Mouse (Mus musculus) MEL (cell line): ENCODE data around the gene Gm20431. TPM values are rescaled to one million over a fixed set of nuclear protein-coding genes. Genes with fewer than 3 reads are reported as not detected.

Experiments used
- DNase-seq: peaks from one replicate; pipeline ENCODE4 v3.0.0; 2011; ENCODE audit warnings: low read depth, low spot score
- H3K27ac ChIP-seq: 2 replicates; pipeline ENCODE4 v1.5.1; 2012; ENCODE audit warnings: low read depth, mild to moderate bottlenecking, control low read depth, low read length, moderate library complexity; ENCODE audit not compliant: control insufficient read depth
- H3K27me3 ChIP-seq, 2 experiments: fragments of 150-350 bp in 1 of 2; sonication (generic) in 1 of 2; 2 replicates each; pipeline ENCODE4 v1.6.1; 2012; ENCODE audit warnings: low read length in 2 of 2, mild to moderate bottlenecking in 2 of 2, improper control_type of control experiment in 1 of 2, moderate library complexity in 1 of 2; ENCODE audit not compliant: insufficient read depth in 2 of 2, control insufficient read depth in 1 of 2
- H3K36me3 ChIP-seq, 2 experiments: 2 replicates each; pipeline ENCODE4 v1.6.1; 2012 to 2014; ENCODE audit warnings: low read length in 2 of 2, improper control_type of control experiment in 1 of 2, inconsistent platforms in 1 of 2, mild to moderate bottlenecking in 1 of 2; ENCODE audit not compliant: insufficient read depth in 2 of 2, control insufficient read depth in 1 of 2
- H3K4me1 ChIP-seq, 2 experiments: fragments of 150-350 bp in 1 of 2; sonication (generic) in 1 of 2; 2 replicates each; pipeline ENCODE4 v1.6.1; 2012; ENCODE audit warnings: low read length in 2 of 2, improper control_type of control experiment in 1 of 2, mild to moderate bottlenecking in 1 of 2; ENCODE audit not compliant: insufficient read depth in 2 of 2, control insufficient read depth in 1 of 2
- H3K4me3 ChIP-seq, 2 experiments: fragments of 150-350 bp in 1 of 2; sonication (generic) in 1 of 2; 2 replicates each; pipeline ENCODE4 v1.5.1; 2012; ENCODE audit warnings: low read depth in 2 of 2, low read length in 2 of 2, mild to moderate bottlenecking in 2 of 2, moderate library complexity in 2 of 2, control low read depth in 1 of 2, improper control_type of control experiment in 1 of 2; ENCODE audit not compliant: control insufficient read depth in 1 of 2, insufficient read depth in 1 of 2
- H3K79me2 ChIP-seq: 2 replicates; pipeline ENCODE4 v1.6.1; 2012; ENCODE audit warnings: mild to moderate bottlenecking, low read length, moderate library complexity; ENCODE audit not compliant: control insufficient read depth, poor library complexity, insufficient read depth
- H3K9ac ChIP-seq: 2 replicates; pipeline ENCODE4 v1.6.1; 2012; ENCODE audit warnings: low read depth, mild to moderate bottlenecking, control low read depth, low read length, moderate library complexity; ENCODE audit not compliant: control insufficient read depth, poor library complexity, severe bottlenecking
- H3K9me3 ChIP-seq: fragments of 150-350 bp; sonication (generic); replicated peaks from 2 replicates; pipeline ENCODE4 v1.6.1; 2012; ENCODE audit warnings: mild to moderate bottlenecking, low read length, improper control_type of control experiment, moderate library complexity; ENCODE audit not compliant: insufficient read depth
- BHLHE40 ChIP-seq: IDR thresholded peaks from 2 replicates; pipeline ENCODE4 v1.6.1; 2012; ENCODE audit warnings: low read depth, mild to moderate bottlenecking, inconsistent platforms, low read length, improper control_type of control experiment, borderline replicate concordance
- CHD2 ChIP-seq: IDR thresholded peaks from 2 replicates; pipeline ENCODE4 v1.6.1; 2011; ENCODE audit warnings: low read length, improper control_type of control experiment
- CTCF ChIP-seq, 3 experiments: IDR thresholded peaks in 2 of 3; conservative IDR thresholded peaks in 1 of 3; 2 replicates each; pipeline ENCODE4 v1.5.1; 2011 to 2012; ENCODE audit warnings: low read length in 3 of 3, low read depth in 2 of 3, mild to moderate bottlenecking in 2 of 3, improper control_type of control experiment in 1 of 3, inconsistent platforms in 1 of 3, mixed read lengths in 1 of 3, moderate library complexity in 1 of 3; ENCODE audit not compliant: control insufficient read depth in 1 of 3, insufficient read depth in 1 of 3, poor library complexity in 1 of 3, severe bottlenecking in 1 of 3
- E2F4 ChIP-seq: IDR thresholded peaks from 2 replicates; pipeline ENCODE4 v1.6.1; 2011; ENCODE audit warnings: low read depth, low read length, improper control_type of control experiment, borderline replicate concordance
- EP300 ChIP-seq, 2 experiments: IDR thresholded peaks; 2 replicates each; pipeline ENCODE4 v1.6.1; 2011; ENCODE audit warnings: improper control_type of control experiment in 2 of 2, low read length in 2 of 2, low read depth in 1 of 2, mild to moderate bottlenecking in 1 of 2
- ETS1 ChIP-seq: IDR thresholded peaks from 2 replicates; pipeline ENCODE4 v1.6.1; 2012; ENCODE audit warnings: low read depth, mild to moderate bottlenecking, inconsistent platforms, low read length, improper control_type of control experiment, moderate library complexity
- GABPA ChIP-seq: IDR thresholded peaks from 2 replicates; pipeline ENCODE4 v1.6.1; 2012; ENCODE audit warnings: low read depth, mild to moderate bottlenecking, inconsistent platforms, low read length, improper control_type of control experiment, moderate library complexity
- GATA1 ChIP-seq: IDR thresholded peaks from 2 replicates; pipeline ENCODE4 v1.6.1; 2011; ENCODE audit warnings: low read depth, low read length, improper control_type of control experiment
- JUND ChIP-seq: IDR thresholded peaks from 2 replicates; pipeline ENCODE4 v1.6.1; 2011; ENCODE audit warnings: low read depth, mild to moderate bottlenecking, improper control_type of control experiment, low read length
- MAX ChIP-seq: IDR thresholded peaks from 2 replicates; pipeline ENCODE4 v1.6.1; 2011; ENCODE audit warnings: low read length, improper control_type of control experiment
- MXI1 ChIP-seq: IDR thresholded peaks from 2 replicates; pipeline ENCODE4 v1.6.1; 2011; ENCODE audit warnings: mild to moderate bottlenecking, low read depth, low read length, improper control_type of control experiment
- MYC ChIP-seq: IDR thresholded peaks from 2 replicates; pipeline ENCODE4 v1.6.1; 2011; ENCODE audit warnings: low read depth, mild to moderate bottlenecking, low read length, improper control_type of control experiment, moderate library complexity
- POLR2A ChIP-seq, 2 experiments: IDR thresholded peaks; 2 replicates each; pipeline ENCODE4 v1.6.1; 2011 to 2012; ENCODE audit warnings: low read length in 2 of 2, mild to moderate bottlenecking in 2 of 2, control low read depth in 1 of 2, improper control_type of control experiment in 1 of 2, low read depth in 1 of 2, moderate library complexity in 1 of 2; ENCODE audit not compliant: control insufficient read depth in 1 of 2, insufficient read depth in 1 of 2, poor library complexity in 1 of 2
- POLR2AphosphoS2 ChIP-seq: IDR thresholded peaks from 2 replicates; pipeline ENCODE4 v1.6.1; 2011; ENCODE audit warnings: low read length, improper control_type of control experiment
- POLR2AphosphoS5 ChIP-seq: IDR thresholded peaks from 2 replicates; pipeline ENCODE4 v1.6.1; 2012; ENCODE audit warnings: low read depth, borderline replicate concordance, mild to moderate bottlenecking, inconsistent platforms, low read length, moderate library complexity, mixed read lengths
- RCOR1 ChIP-seq: IDR thresholded peaks from 2 replicates; pipeline ENCODE4 v1.6.1; 2012; ENCODE audit warnings: low read depth, mild to moderate bottlenecking, inconsistent platforms, low read length, improper control_type of control experiment
- SIN3A ChIP-seq: IDR thresholded peaks from 2 replicates; pipeline ENCODE4 v1.6.1; 2012; ENCODE audit warnings: low read length, improper control_type of control experiment, inconsistent platforms
- SMC3 ChIP-seq: IDR thresholded peaks from 2 replicates; pipeline ENCODE4 v1.6.1; 2011; ENCODE audit warnings: low read depth, low read length, improper control_type of control experiment
- TBP ChIP-seq: IDR thresholded peaks from 2 replicates; pipeline ENCODE4 v1.8.0; 2011; ENCODE audit warnings: low read depth, low read length, improper control_type of control experiment
- TCF12 ChIP-seq: IDR thresholded peaks from 2 replicates; pipeline ENCODE4 v1.6.1; 2014; ENCODE audit warnings: low read depth, mild to moderate bottlenecking, inconsistent platforms, low read length, improper control_type of control experiment, moderate library complexity
- USF2 ChIP-seq, 2 experiments: IDR thresholded peaks; 2 replicates each; pipeline ENCODE4 v1.6.1; 2011 to 2012; ENCODE audit warnings: improper control_type of control experiment in 2 of 2, low read length in 2 of 2, borderline replicate concordance in 1 of 2, inconsistent platforms in 1 of 2, low read depth in 1 of 2, mild to moderate bottlenecking in 1 of 2; ENCODE audit not compliant: insufficient read depth in 1 of 2
- ZKSCAN1 ChIP-seq: IDR thresholded peaks from 2 replicates; pipeline ENCODE4 v1.6.1; 2012; ENCODE audit warnings: low read depth, mild to moderate bottlenecking, inconsistent platforms, low read length, improper control_type of control experiment, moderate library complexity
- ZNF384 ChIP-seq: IDR thresholded peaks from 2 replicates; pipeline ENCODE4 v1.6.1; 2012; ENCODE audit warnings: low read depth, mild to moderate bottlenecking, inconsistent platforms, low read length, improper control_type of control experiment
- polyA plus RNA-seq, 2 experiments: library from polyadenylated mRNA; stranded (reverse) in 1 of 2; unstranded in 1 of 2; fragments of >175 nt in 1 of 2; fragments of >200 nt in 1 of 2; gene quantifications; 2 replicates each; pipeline versions ENCODE4 v1.2.1 to v1.2.4; 2012; ENCODE audit warnings: low replicate concordance in 2 of 2, low read depth in 1 of 2; ENCODE audit not compliant: insufficient read length in 2 of 2, insufficient read depth in 1 of 2, missing spikeins in 1 of 2
- total RNA-seq: library from RNA; depleted of rRNA; stranded (reverse); fragments of 300-350 nt; gene quantifications from 2 replicates; pipeline ENCODE4 v1.2.3, GENCODE M21; 2012

The Gm20431 gene
- total and polyA plus RNA-seq, 3 experiments, result 5.9 to 8.1 TPM; not detected in 1

- TF ChIP-seq ZKSCAN1 (no peak), CHD2 (no peak), RCOR1 (no peak)
- H3K4me3 ChIP-seq, result no peak overlapping the region
- no peaks in the 10 kb centered on the region for H3K9me3 ChIP-seq
- peaks cover 0 to 2% of the 10 kb centered on the region in 2 experiments; a peak in 2 of 4 replicates for H3K36me3 ChIP-seq
- no peak overlapping the region for H3K9ac ChIP-seq
- no peak for DNase-seq
- H3K79me2 ChIP-seq, result peaks cover 10% of the 10 kb centered on the region
- no peaks in the 10 kb centered on the region for H3K27me3 ChIP-seq
- peaks cover 0 to 16% of the 10 kb centered on the region in 2 experiments; a peak in 3 of 4 replicates for H3K4me1 ChIP-seq
- no peak overlapping the region for H3K27ac ChIP-seq
These were observed 3.3 kb downstream of the Gm20431 start for GRCm38 (mm10) chr2:167657973-167658372.

GRCm38 (mm10) chr2:167656629-167657478 lies 4.4 kb downstream of the Gm20431 start:
- TF ChIP-seq MYC, result no peak
- TF ChIP-seq E2F4, result no peak
- TF ChIP-seq POLR2A (IDR thresholded peaks at IDR 0.05; ENCODE audit: control insufficient read depth in 1 of 2, insufficient read depth in 1 of 2, low read depth in 1 of 2, low read length in 2 of 2, poor library complexity in 1 of 2), result no peak
- TF ChIP-seq BHLHE40, result no peak
- TF ChIP-seq ETS1, result no peak
- no peak for TF ChIP-seq GABPA
- TF ChIP-seq JUND, result no peak
- no peak for TF ChIP-seq CHD2
- TF ChIP-seq SMC3, result no peak
- no peak for TF ChIP-seq POLR2AphosphoS2
- TF ChIP-seq, all 39 proteins: peak for 0
- no peak overlapping the region for H3K4me3 ChIP-seq
- H3K9me3 ChIP-seq, result no peaks in the 10 kb centered on the region
- H3K27me3 ChIP-seq, result no peaks in the 10 kb centered on the region
- no peak overlapping the region for H3K27ac ChIP-seq
- no peak overlapping the region for H3K9ac ChIP-seq
- peaks cover 0 to 4% of the 10 kb centered on the region in 2 experiments; a peak in 2 of 4 replicates for H3K36me3 ChIP-seq
- peaks cover 10% of the 10 kb centered on the region for H3K79me2 ChIP-seq
- no peak for DNase-seq
- peaks cover 0 to 10% of the 10 kb centered on the region in 2 experiments; a peak in 3 of 4 replicates for H3K4me1 ChIP-seq

GRCm38 (mm10) chr2:167654911-167655600 lies 6.2 kb downstream of the Gm20431 start:
- DNase-seq, result no peak
- no peaks in the 10 kb centered on the region for H3K27me3 ChIP-seq
- H3K79me2 ChIP-seq, result peaks cover 1% of the 10 kb centered on the region; the same call in 1 of the 2 replicates
- H3K27ac ChIP-seq, result no peak overlapping the region
- no peaks in the 10 kb centered on the region for H3K9me3 ChIP-seq
- no peak overlapping the region for H3K4me3 ChIP-seq
- H3K36me3 ChIP-seq, result peaks cover 0 to 2% of the 10 kb centered on the region in 2 experiments; a peak in 1 of 4 replicates
- H3K9ac ChIP-seq, result no peak overlapping the region
- H3K4me1 ChIP-seq, result 0 out of 4 replicates have a peak, but pooled peaks cover 0 to under 1% of the 10 kb centered on the region in 2 experiments
- TF ChIP-seq TCF12 (no peak), ZNF384 (no peak), POLR2AphosphoS5 (no peak), CHD2 (no peak), CTCF (IDR thresholded peaks at IDR 0.05 in 2 of 3, conservative IDR thresholded peaks at IDR 0.05 in 1 of 3; ENCODE audit: control insufficient read depth in 1 of 3, insufficient read depth in 1 of 3, low read depth in 2 of 3, low read length in 3 of 3, poor library complexity in 1 of 3, severe bottlenecking in 1 of 3) (no peak), MAX (no peak), SIN3A (no peak), RCOR1 (no peak), POLR2A (IDR thresholded peaks at IDR 0.05; ENCODE audit: control insufficient read depth in 1 of 2, insufficient read depth in 1 of 2, low read depth in 1 of 2, low read length in 2 of 2, poor library complexity in 1 of 2) (no peak), SMC3 (no peak), EP300 (IDR thresholded peaks at IDR 0.05; ENCODE audit: low read depth in 1 of 2, low read length in 2 of 2) (no peak), MYC (no peak), USF2 (IDR thresholded peaks at IDR 0.05; ENCODE audit: borderline replicate concordance in 1 of 2, insufficient read depth in 1 of 2, low read depth in 1 of 2, low read length in 2 of 2) (no peak), TBP (no peak), GATA1 (no peak), E2F4 (no peak), MXI1 (no peak)
